Mouse (Mus musculus) hindbrain, embryonic 14.5 days (tissue): ENCODE results near the gene Fasl. TPM values are rescaled to one million over a fixed set of nuclear protein-coding genes. Genes with fewer than 3 reads are reported as not detected.

Experiments
- ATAC-seq: fragments of 200-750 bp; cut with Nextera tagmentation; 2 replicates; pipeline ENCODE4 v1.8.0; 2017; ENCODE audit warnings: moderate number of reproducible peaks, mild to moderate bottlenecking, moderate TSS enrichment, moderate library complexity; ENCODE audit not compliant: low FRiP score
- DNase-seq: peaks from one replicate; pipeline ENCODE4 v3.0.0-alpha.2; 2015; ENCODE audit warnings: low spot score
- H3K27ac ChIP-seq: fragments of 300-500 bp; sonication (generic); 2 replicates; pipeline ENCODE4 v1.5.1; 2014; ENCODE audit warnings: mild to moderate bottlenecking, moderate library complexity
- H3K27me3 ChIP-seq: fragments of 300-500 bp; sonication (generic); 2 replicates; pipeline ENCODE4 v1.6.1; 2014; ENCODE audit warnings: mild to moderate bottlenecking, low read length, mixed read lengths; ENCODE audit not compliant: control insufficient read depth, insufficient read depth
- H3K36me3 ChIP-seq: fragments of 300-500 bp; sonication (generic); replicated peaks from 2 replicates; pipeline ENCODE4 v1.6.1; 2014; ENCODE audit not compliant: control insufficient read depth, insufficient read depth
- H3K4me1 ChIP-seq: fragments of 300-500 bp; sonication (generic); replicated peaks from 2 replicates; pipeline ENCODE4 v1.6.1; 2014; ENCODE audit warnings: antibody characterized with exemption, low read length, mixed read lengths; ENCODE audit not compliant: control insufficient read depth, insufficient read depth
- H3K4me2 ChIP-seq: fragments of 300-500 bp; sonication (generic); replicated peaks from 2 replicates; pipeline ENCODE4 v1.6.1; 2014; ENCODE audit warnings: mild to moderate bottlenecking, moderate library complexity
- H3K4me3 ChIP-seq: fragments of 300-500 bp; sonication (generic); replicated peaks from 2 replicates; pipeline ENCODE4 v1.5.1; 2014; ENCODE audit warnings: mild to moderate bottlenecking, low read length
- H3K9ac ChIP-seq: fragments of 300-500 bp; sonication (generic); 2 replicates; pipeline ENCODE4 v1.6.1; 2014
- H3K9me3 ChIP-seq: fragments of 300-500 bp; sonication (generic); 2 replicates; pipeline ENCODE4 v1.6.1; 2016; ENCODE audit warnings: low read length; ENCODE audit not compliant: control insufficient read depth
- WGBS: fragments of 180-500 bp; shearing (Covaris S2); extraction: QIAGEN DNeasy Blood & Tissue Kit; methylation state at CpG from one replicate; pipeline ENCODE4 v1.1.7; 2014; 5-methylcytosine and 5-hydroxymethylcytosine counted together
- polyA plus RNA-seq: library from polyadenylated mRNA; unstranded; fragments of >200 nt; fragmentation: Nextera tagmentation; extraction: Ambion mirVana; gene quantifications from 2 replicates; pipeline ENCODE4 v1.2.1, GENCODE M21; 2014

Gene Fasl
- polyA plus RNA-seq, 1 experiment from 2014 or later, result not detected

GRCm38 (mm10) chr1:161748138-161748537, 40.2 kb downstream of the Fasl start:
- no peak overlapping the region for H3K9ac ChIP-seq
- no peaks in the 10 kb centered on the region for H3K36me3 ChIP-seq
- 54% methylated on average over 8 of the region's 8 CpGs for WGBS
- no peaks in the 10 kb centered on the region for H3K27me3 ChIP-seq
- H3K27ac ChIP-seq, result no peak overlapping the region
- no peaks in the 10 kb centered on the region for H3K9me3 ChIP-seq
- ATAC-seq (no peak), DNase-seq (no peak)
- no peak overlapping the region for H3K4me2 ChIP-seq
- H3K4me1 ChIP-seq, result no peaks in the 10 kb centered on the region
- H3K4me3 ChIP-seq, result no peak overlapping the region

GRCm38 (mm10) chr1:161746542-161747302, 41.6 kb downstream of the Fasl start:
- H3K27me3 ChIP-seq, result no peaks in the 10 kb centered on the region
- no peak overlapping the region for H3K4me2 ChIP-seq
- H3K36me3 ChIP-seq, result no peaks in the 10 kb centered on the region
- DNase-seq, result no peak
- H3K27ac ChIP-seq, result no peak overlapping the region
- no peak for ATAC-seq
- no peaks in the 10 kb centered on the region for H3K9me3 ChIP-seq
- no peak overlapping the region for H3K9ac ChIP-seq
- H3K4me1 ChIP-seq, result no peaks in the 10 kb centered on the region
- no peak overlapping the region for H3K4me3 ChIP-seq
- 85% methylated on average over 25 of the region's 25 CpGs for WGBS

- no peak for ATAC-seq
- H3K4me1 ChIP-seq, result no peaks in the 10 kb centered on the region
- H3K36me3 ChIP-seq, result no peaks in the 10 kb centered on the region
- no peak overlapping the region for H3K9ac ChIP-seq
- H3K27me3 ChIP-seq, result no peaks in the 10 kb centered on the region
- DNase-seq, result no peak
- WGBS, result 91% methylated on average over 4 of the region's 4 CpGs
- H3K4me3 ChIP-seq, result no peak overlapping the region
- no peaks in the 10 kb centered on the region for H3K9me3 ChIP-seq
- H3K4me2 ChIP-seq, result no peak overlapping the region
- no peak overlapping the region for H3K27ac ChIP-seq
Measured at GRCm38 (mm10) chr1:161744855-161745254, 43.4 kb downstream of the Fasl start.

- H3K9me3 ChIP-seq, result no peaks in the 10 kb centered on the region
- H3K4me2 ChIP-seq, result no peak overlapping the region
- no peak overlapping the region for H3K4me3 ChIP-seq
- WGBS, result 91% methylated on average over 4 of the region's 4 CpGs
- H3K27ac ChIP-seq, result no peak overlapping the region
- no peaks in the 10 kb centered on the region for H3K4me1 ChIP-seq
- ATAC-seq (no peak), DNase-seq (no peak)
- no peaks in the 10 kb centered on the region for H3K27me3 ChIP-seq
- H3K9ac ChIP-seq, result no peak overlapping the region
- H3K36me3 ChIP-seq, result no peaks in the 10 kb centered on the region
Measured at GRCm38 (mm10) chr1:161744209-161744608, 44.1 kb downstream of the Fasl start.

GRCm38 (mm10) chr1:161742481-161743267, 45.6 kb downstream of the Fasl start:
- H3K27me3 ChIP-seq, result no peaks in the 10 kb centered on the region
- no peaks in the 10 kb centered on the region for H3K36me3 ChIP-seq
- ATAC-seq (no peak), DNase-seq (no peak)
- H3K4me2 ChIP-seq, result no peak overlapping the region
- no peaks in the 10 kb centered on the region for H3K4me1 ChIP-seq
- no peak overlapping the region for H3K4me3 ChIP-seq
- no peaks in the 10 kb centered on the region for H3K9me3 ChIP-seq
- H3K9ac ChIP-seq, result no peak overlapping the region
- 91% methylated on average over 16 of the region's 16 CpGs for WGBS
- no peak overlapping the region for H3K27ac ChIP-seq

- Histone ChIP-seq H3K9me3 (no peaks in the 10 kb centered on the region), H3K36me3 (no peaks in the 10 kb centered on the region), H3K27ac (no peak overlapping the region), H3K4me1 (no peaks in the 10 kb centered on the region), H3K27me3 (no peaks in the 10 kb centered on the region), H3K9ac (no peak overlapping the region), H3K4me3 (no peak overlapping the region), H3K4me2 (no peak overlapping the region)
- WGBS, result 9% methylated on average over 3 of the region's 3 CpGs
- ATAC-seq, result no peak; the same call in 1 of the 2 replicates
- peak; percentile 69 for DNase-seq
Measured at GRCm38 (mm10) chr1:161736848-161737247, 51.4 kb downstream of the Fasl start.

- Histone ChIP-seq H3K27ac (no peak overlapping the region), H3K4me3 (no peak overlapping the region), H3K4me1 (no peaks in the 10 kb centered on the region), H3K9ac (no peak overlapping the region), H3K27me3 (no peaks in the 10 kb centered on the region), H3K36me3 (no peaks in the 10 kb centered on the region), H3K9me3 (no peaks in the 10 kb centered on the region), H3K4me2 (no peak overlapping the region)
- 91% methylated on average over 3 of the region's 3 CpGs for WGBS
- DNase-seq (no peak), ATAC-seq (no peak)
Measured at GRCm38 (mm10) chr1:161736255-161736654, 52.0 kb downstream of the Fasl start.

- ATAC-seq (0 out of 2 replicates have a peak, but pooled peaks have one; percentile 40), DNase-seq (peak; percentile 26)
Measured at GRCm38 (mm10) chr1:161735465-161736046, 52.7 kb downstream of the Fasl start.

GRCm38 (mm10) chr1:161734741-161735211, 53.5 kb downstream of the Fasl start:
- ATAC-seq (no peak), DNase-seq (no peak)
- 89% methylated on average over 14 of the region's 14 CpGs for WGBS
- Histone ChIP-seq H3K4me1 (no peaks in the 10 kb centered on the region), H3K27ac (no peak overlapping the region), H3K9me3 (no peaks in the 10 kb centered on the region), H3K9ac (no peak overlapping the region), H3K4me2 (no peak overlapping the region), H3K4me3 (no peak overlapping the region), H3K27me3 (no peaks in the 10 kb centered on the region), H3K36me3 (no peaks in the 10 kb centered on the region)

More at GRCm38 (mm10) chr1:161735465-161736046, 52.7 kb downstream of the Fasl start:
- 63% methylated on average over 11 of the region's 11 CpGs for WGBS
- Histone ChIP-seq H3K4me1 (no peaks in the 10 kb centered on the region), H3K36me3 (no peaks in the 10 kb centered on the region), H3K27ac (no peak overlapping the region), H3K4me3 (no peak overlapping the region), H3K9me3 (no peaks in the 10 kb centered on the region), H3K27me3 (no peaks in the 10 kb centered on the region), H3K9ac (no peak overlapping the region), H3K4me2 (no peak overlapping the region)
